Mouse (Mus musculus) liver, embryonic 13.5 days (tissue): Measurements from ENCODE around the gene Tgfb1i1. TPM values are rescaled to one million over a fixed set of nuclear protein-coding genes. Genes with fewer than 3 reads are reported as not detected.

ENCODE experiments used
- ATAC-seq: fragments of 200-750 bp; cut with Nextera tagmentation; 2 replicates; pipeline ENCODE4 v1.8.0; 2017; ENCODE audit warnings: low read depth, mild to moderate bottlenecking, moderate number of reproducible peaks, moderate library complexity
- DNase-seq: peaks from one replicate; pipeline ENCODE4 v3.0.0; 2022
- H3K27ac ChIP-seq: fragments of 300-500 bp; sonication (generic); 2 replicates; pipeline ENCODE4 v1.5.1; 2015; ENCODE audit warnings: moderate library complexity, mild to moderate bottlenecking, inconsistent platforms
- H3K27me3 ChIP-seq: fragments of 300-500 bp; sonication (generic); 2 replicates; pipeline ENCODE4 v1.6.1; 2015; ENCODE audit warnings: mild to moderate bottlenecking, inconsistent platforms
- H3K36me3 ChIP-seq: fragments of 300-500 bp; sonication (generic); 2 replicates; pipeline ENCODE4 v1.6.1; 2015; ENCODE audit warnings: mild to moderate bottlenecking, inconsistent platforms
- H3K4me1 ChIP-seq: fragments of 300-500 bp; sonication (generic); replicated peaks from 2 replicates; pipeline ENCODE4 v1.6.1; 2015; ENCODE audit warnings: inconsistent platforms
- H3K4me2 ChIP-seq: fragments of 300-500 bp; sonication (generic); 2 replicates; pipeline ENCODE4 v1.6.1; 2015; ENCODE audit warnings: inconsistent platforms, mild to moderate bottlenecking, moderate library complexity
- H3K4me3 ChIP-seq: fragments of 300-500 bp; sonication (generic); replicated peaks from 2 replicates; pipeline ENCODE4 v1.5.1; 2015; ENCODE audit warnings: mild to moderate bottlenecking, inconsistent platforms
- H3K9ac ChIP-seq: fragments of 300-500 bp; sonication (generic); 2 replicates; pipeline ENCODE4 v1.6.1; 2015; ENCODE audit warnings: mild to moderate bottlenecking, inconsistent platforms
- H3K9me3 ChIP-seq: fragments of 300-500 bp; sonication (generic); replicated peaks from 2 replicates; pipeline ENCODE4 v1.6.1; 2016; ENCODE audit warnings: inconsistent platforms
- WGBS: fragments of 180-500 bp; shearing (Covaris S2); methylation state at CpG from one replicate; pipeline ENCODE4 v1.1.7; 2015; ENCODE audit not compliant: insufficient replicate concordance; 5-methylcytosine and 5-hydroxymethylcytosine counted together
- polyA plus RNA-seq: library from polyadenylated mRNA; unstranded; fragments of >200 nt; fragmentation: Nextera tagmentation; extraction: Ambion mirVana; gene quantifications from 2 replicates; pipeline ENCODE4 v1.2.1, GENCODE M21; 2015

The Tgfb1i1 gene
- polyA plus RNA-seq, 1 experiment from 2014 or later: 14.3 TPM

GRCm38 (mm10) chr7:128294785-128295184, 48.2 kb downstream of the Tgfb1i1 start:
- Histone ChIP-seq H3K36me3 (peaks cover 52% of the 10 kb centered on the region), H3K9me3 (no peaks in the 10 kb centered on the region), H3K27ac (peak overlapping the region; percentile 94), H3K4me3 (peak overlapping the region; percentile 2; the same call in 1 of the 2 replicates), H3K27me3 (no peaks in the 10 kb centered on the region), H3K4me1 (peaks cover 84% of the 10 kb centered on the region), H3K4me2 (peak overlapping the region; percentile 91), H3K9ac (peak overlapping the region; percentile 52)
- ATAC-seq: peak; percentile 51
- DNase-seq: peak; percentile 22
- 56% methylated on average over 10 of the region's 10 CpGs for WGBS

- peak; percentile 17 for DNase-seq
- peak overlapping the region; percentile 97 for H3K9ac ChIP-seq
- H3K27me3 ChIP-seq: no peaks in the 10 kb centered on the region
- 47% methylated on average over 3 of the region's 3 CpGs for WGBS
- peak; percentile 38 for ATAC-seq
- H3K4me1 ChIP-seq: peaks cover 84% of the 10 kb centered on the region
- peak overlapping the region; percentile 91 for H3K4me2 ChIP-seq
- H3K27ac ChIP-seq: peak overlapping the region; percentile 94
- no peaks in the 10 kb centered on the region for H3K9me3 ChIP-seq
- peak overlapping the region; percentile 87 for H3K4me3 ChIP-seq
- H3K36me3 ChIP-seq: peaks cover 36% of the 10 kb centered on the region
Measured at GRCm38 (mm10) chr7:128296514-128296913, 49.9 kb downstream of the Tgfb1i1 start.

- Histone ChIP-seq H3K9ac (peak overlapping the region; percentile 97), H3K4me3 (peak overlapping the region; percentile 87), H3K27me3 (no peaks in the 10 kb centered on the region), H3K4me2 (peak overlapping the region; percentile 91), H3K9me3 (no peaks in the 10 kb centered on the region), H3K27ac (peak overlapping the region; percentile 94), H3K36me3 (peaks cover 36% of the 10 kb centered on the region), H3K4me1 (peaks cover 86% of the 10 kb centered on the region)
- 25% methylated on average over 10 of the region's 10 CpGs for WGBS
- DNase-seq: peak; percentile 16
- ATAC-seq: peak; percentile 3; the same call in 1 of the 2 replicates
Measured at GRCm38 (mm10) chr7:128297291-128297616, 50.6 kb downstream of the Tgfb1i1 start.

GRCm38 (mm10) chr7:128297617-128298480, 51.2 kb downstream of the Tgfb1i1 start, which contains the start of gene BC017158:
Gene BC017158 (minus strand): TSS chr7:128298170.
- ATAC-seq: peak; percentile 71
- peak within 1 kb of the TSS; percentile 97 for H3K9ac ChIP-seq
- WGBS: 1% methylated on average over 47 of the region's 47 CpGs
- peak within 1 kb of the TSS; percentile 87 for H3K4me3 ChIP-seq
- H3K27ac ChIP-seq: peak within 1 kb of the TSS; percentile 94
- peak within 1 kb of the TSS; percentile 91 for H3K4me2 ChIP-seq
- DNase-seq: peak; percentile 67
- H3K36me3 ChIP-seq: peaks cover 33% of the 10 kb centered on the region
- H3K27me3 ChIP-seq: no peaks in the 10 kb centered on the region
- H3K9me3 ChIP-seq: no peaks in the 10 kb centered on the region
- peaks cover 86% of the 10 kb centered on the region for H3K4me1 ChIP-seq

- DNase-seq (no peak), ATAC-seq (peak; percentile 57)
- WGBS: 76% methylated on average over 8 of the region's 8 CpGs
- peaks cover 87% of the 10 kb centered on the region for H3K4me1 ChIP-seq
- H3K9me3 ChIP-seq: no peaks in the 10 kb centered on the region
- peaks cover 29% of the 10 kb centered on the region for H3K36me3 ChIP-seq
- H3K27me3 ChIP-seq: no peaks in the 10 kb centered on the region
- H3K4me3 ChIP-seq: peak overlapping the region; percentile 87
- peak overlapping the region; percentile 97 for H3K9ac ChIP-seq
- H3K4me2 ChIP-seq: peak overlapping the region; percentile 91
- H3K27ac ChIP-seq: peak overlapping the region; percentile 94
Measured at GRCm38 (mm10) chr7:128298481-128299342, 52.1 kb downstream of the Tgfb1i1 start.

GRCm38 (mm10) chr7:128300952-128301351, 54.3 kb downstream of the Tgfb1i1 start:
- H3K9me3 ChIP-seq: no peaks in the 10 kb centered on the region
- H3K27ac ChIP-seq: peak overlapping the region; percentile 93
- peaks cover 13% of the 10 kb centered on the region for H3K36me3 ChIP-seq

GRCm38 (mm10) chr7:128302151-128302550, 55.5 kb downstream of the Tgfb1i1 start:
- 70% methylated on average over 3 of the region's 3 CpGs for WGBS
- H3K4me2 ChIP-seq: peak overlapping the region; percentile 75
- peak overlapping the region; percentile 93 for H3K27ac ChIP-seq
- peaks cover 12% of the 10 kb centered on the region for H3K36me3 ChIP-seq
- ATAC-seq (no peak), DNase-seq (no peak)
- H3K4me1 ChIP-seq: peaks cover 65% of the 10 kb centered on the region
- peak overlapping the region; percentile 63 for H3K4me3 ChIP-seq
- H3K9me3 ChIP-seq: no peaks in the 10 kb centered on the region
- H3K27me3 ChIP-seq: no peaks in the 10 kb centered on the region
- peak overlapping the region; percentile 79 for H3K9ac ChIP-seq

More at GRCm38 (mm10) chr7:128300952-128301351, 54.3 kb downstream of the Tgfb1i1 start:
- Histone ChIP-seq H3K4me2 (no peak overlapping the region), H3K9ac (peak overlapping the region; percentile 79; the same call in 1 of the 2 replicates), H3K4me3 (no peak overlapping the region), H3K27me3 (no peaks in the 10 kb centered on the region), H3K4me1 (peaks cover 77% of the 10 kb centered on the region)
- 75% methylated on average over 3 of the region's 3 CpGs for WGBS
- no peak for ATAC-seq
- DNase-seq: no peak

GRCm38 (mm10) chr7:128304198-128304597, 57.6 kb downstream of the Tgfb1i1 start:
- ATAC-seq: no peak
- H3K27me3 ChIP-seq: no peaks in the 10 kb centered on the region
- H3K4me3 ChIP-seq: no peak overlapping the region
- H3K27ac ChIP-seq: peak overlapping the region; percentile 60
- WGBS: 75% methylated on average over 6 of the region's 6 CpGs
- no peak overlapping the region for H3K9ac ChIP-seq
- peaks cover 12% of the 10 kb centered on the region for H3K36me3 ChIP-seq
- no peak for DNase-seq
- no peaks in the 10 kb centered on the region for H3K9me3 ChIP-seq
- H3K4me2 ChIP-seq: no peak overlapping the region
- H3K4me1 ChIP-seq: peaks cover 63% of the 10 kb centered on the region

GRCm38 (mm10) chr7:128304907-128305306, 58.3 kb downstream of the Tgfb1i1 start:
- no peak overlapping the region for H3K4me2 ChIP-seq
- ATAC-seq: no peak
- H3K4me3 ChIP-seq: no peak overlapping the region
- 7% methylated on average over 5 of the region's 5 CpGs for WGBS
- peaks cover 12% of the 10 kb centered on the region for H3K36me3 ChIP-seq
- peak overlapping the region; percentile 60 for H3K27ac ChIP-seq
- peaks cover 68% of the 10 kb centered on the region for H3K4me1 ChIP-seq
- DNase-seq: peak; percentile 21
- no peak overlapping the region; the same call in 1 of the 2 replicates for H3K9ac ChIP-seq
- no peaks in the 10 kb centered on the region for H3K27me3 ChIP-seq
- H3K9me3 ChIP-seq: no peaks in the 10 kb centered on the region
